Mouse (Mus musculus) gonadal fat pad, adult 2 months (tissue): ENCODE measurements around the gene Ccnk. TPM values are rescaled to one million over a fixed set of nuclear protein-coding genes. Genes with fewer than 3 reads are reported as not detected.

Source experiments
- DNase-seq: peaks from one replicate; pipeline ENCODE4 v3.0.0-alpha.2; 2012; ENCODE audit warnings: low read depth
- polyA plus RNA-seq: library from polyadenylated mRNA; depleted of rRNA; stranded (reverse); fragments of >200 nt; gene quantifications from 2 replicates; pipeline ENCODE4 v1.2.3, GENCODE M21; 2012

The Ccnk gene
- polyA plus RNA-seq, 1 experiment: 11.0 TPM

GRCm38 (mm10) chr12:108221712-108222111 lies 42.3 kb downstream of the Ccnk start:
- no peak for DNase-seq

GRCm38 (mm10) chr12:108223357-108223756 lies 44.0 kb downstream of the Ccnk start:
- DNase-seq: no peak

- DNase-seq: no peak
Measured at GRCm38 (mm10) chr12:108225781-108226180, 46.4 kb downstream of the Ccnk start.

DNA sequence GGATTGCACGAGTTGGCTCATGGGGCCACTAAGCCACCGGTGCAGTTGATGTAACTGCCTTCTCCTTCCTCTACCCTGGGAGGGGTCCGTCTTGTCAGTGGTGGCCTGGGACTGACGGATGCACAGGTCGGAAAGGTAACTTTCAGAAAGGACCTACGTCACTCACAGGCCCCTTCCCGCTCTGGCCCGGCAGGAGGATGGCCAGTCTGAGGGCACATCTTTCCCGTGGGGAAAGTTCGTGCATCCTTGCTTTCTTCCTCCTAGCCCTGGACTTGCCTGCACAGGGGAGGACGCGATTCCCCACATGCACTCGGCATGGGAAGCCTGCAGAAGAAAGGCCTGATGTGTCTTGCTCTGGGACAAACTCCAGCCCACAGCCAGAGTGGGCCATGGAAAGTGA lies 46.8 kb downstream of the Ccnk start:
- no peak for DNase-seq

DNA sequence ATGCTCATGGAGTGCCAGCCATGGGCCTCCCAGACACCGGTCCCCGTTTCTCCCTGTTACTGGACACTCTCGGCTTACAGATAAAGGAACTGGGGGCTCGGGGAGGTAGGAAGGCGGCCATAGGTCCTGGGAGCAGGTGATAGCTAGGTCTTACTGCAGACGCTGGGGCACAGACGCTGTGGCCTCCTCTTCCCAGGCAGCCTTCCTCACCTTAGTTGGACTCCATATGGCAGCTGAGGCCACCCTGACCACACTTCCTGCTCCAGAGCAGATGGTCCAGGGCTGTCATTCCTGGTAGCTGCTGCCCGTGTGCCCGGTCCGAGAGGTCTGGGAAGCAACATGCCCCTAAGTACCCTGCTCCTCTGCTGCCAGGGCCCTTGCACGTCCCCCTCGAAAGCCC lies 47.6 kb downstream of the Ccnk start:
- no peak for DNase-seq

GRCm38 (mm10) chr12:108227527-108227926 lies 48.1 kb downstream of the Ccnk start:
- DNase-seq: no peak

GRCm38 (mm10) chr12:108230077-108230476 lies 50.7 kb downstream of the Ccnk start:
- no peak for DNase-seq

- no peak for DNase-seq
Measured at GRCm38 (mm10) chr12:108230821-108231794, 51.7 kb downstream of the Ccnk start.

- DNase-seq: no peak
Measured at GRCm38 (mm10) chr12:108231901-108232300, 52.5 kb downstream of the Ccnk start.

GRCm38 (mm10) chr12:108233736-108234135 lies 54.4 kb downstream of the Ccnk start:
- DNase-seq: no peak

DNA sequence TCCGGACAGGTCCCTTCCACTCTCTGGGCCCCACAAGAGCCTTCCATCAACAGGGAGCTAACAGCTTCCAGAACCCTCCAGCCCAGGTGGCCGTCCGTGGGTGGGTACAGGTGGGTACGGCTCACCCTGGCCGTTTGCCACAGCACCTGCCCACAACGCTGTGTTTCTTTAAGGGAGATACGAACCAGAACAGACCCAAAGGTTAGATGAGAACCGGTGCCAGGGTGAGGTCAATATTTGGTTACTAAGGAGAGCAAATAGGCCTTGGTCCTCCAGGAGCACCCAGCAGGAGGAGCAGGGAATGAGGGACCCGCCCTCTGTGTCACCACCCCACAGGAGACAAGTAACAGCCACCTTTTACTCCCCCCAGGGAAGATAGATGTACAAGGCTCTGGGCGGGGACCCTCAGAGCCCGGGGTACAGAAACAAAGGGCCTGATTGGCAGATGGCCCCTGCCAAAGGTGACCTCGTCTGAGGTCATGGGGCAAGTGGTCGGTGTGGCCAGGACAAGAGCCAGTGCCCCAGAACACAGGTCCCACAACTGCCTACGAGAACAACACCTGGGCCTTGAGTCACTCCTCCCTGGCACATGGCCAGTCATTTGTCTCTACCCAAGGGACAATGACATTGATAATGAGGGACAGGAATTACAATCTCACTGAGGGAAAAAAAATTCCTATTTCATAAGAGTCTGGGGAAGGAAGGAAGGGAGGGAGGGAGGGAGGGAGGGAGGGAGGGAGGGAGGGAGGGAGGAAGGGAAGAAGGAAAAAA lies 55.6 kb downstream of the Ccnk start:
- no peak for DNase-seq

GRCm38 (mm10) chr12:108235976-108236555 lies 56.7 kb downstream of the Ccnk start:
- DNase-seq: no peak

- DNase-seq: no peak
Measured at GRCm38 (mm10) chr12:108237300-108238006, 58.1 kb downstream of the Ccnk start.

DNA sequence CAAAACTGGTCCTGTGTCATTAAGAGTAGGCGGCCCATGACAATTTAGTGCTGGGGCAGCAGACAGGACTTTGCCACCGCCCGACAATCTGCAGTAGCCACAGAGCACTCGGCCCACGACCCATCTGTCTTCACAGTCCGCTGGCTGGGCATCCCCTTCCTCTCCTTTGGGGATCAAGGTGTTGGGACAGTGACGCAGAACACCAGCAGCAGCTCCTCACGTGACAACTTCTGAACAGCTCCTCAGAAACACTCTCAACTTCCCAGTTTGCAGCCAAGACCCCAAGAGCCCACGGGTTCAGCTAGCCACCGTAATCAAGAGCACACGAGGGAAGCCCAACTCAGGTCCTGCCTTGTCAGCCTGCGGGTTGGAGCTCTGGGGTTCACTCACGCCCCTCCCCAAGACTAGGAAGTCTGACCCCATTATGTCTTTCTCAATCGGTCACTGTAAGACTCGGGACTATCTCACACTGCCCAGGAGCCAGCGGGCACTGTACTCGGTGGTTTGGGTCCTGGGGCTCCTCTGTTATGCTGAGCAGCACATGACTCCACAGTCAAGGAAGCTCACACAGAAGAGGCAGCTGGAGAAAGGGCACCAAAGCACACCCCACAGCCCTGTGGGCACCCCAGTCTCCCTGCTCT lies 59.1 kb downstream of the Ccnk start:
- no peak for DNase-seq

DNA sequence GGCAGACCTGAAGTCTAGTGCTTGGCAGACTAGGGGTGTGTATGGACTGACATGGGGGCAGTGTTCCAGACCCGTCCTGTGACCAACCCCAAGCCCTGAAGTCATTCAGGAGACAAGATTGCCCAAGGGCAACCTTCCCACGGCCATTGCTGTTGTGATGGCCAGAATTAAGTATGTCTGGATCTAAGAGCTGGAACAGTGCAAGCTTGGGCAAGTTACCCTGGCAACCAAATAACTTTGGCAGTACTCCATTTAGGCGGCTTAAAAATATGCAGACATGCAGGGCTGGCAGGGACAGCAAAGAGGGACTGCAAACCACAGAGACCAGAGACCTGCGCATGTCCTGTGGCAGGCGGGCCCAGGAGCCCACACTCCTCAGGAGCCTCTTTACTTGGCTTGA lies 60.1 kb downstream of the Ccnk start:
- DNase-seq: no peak

DNA sequence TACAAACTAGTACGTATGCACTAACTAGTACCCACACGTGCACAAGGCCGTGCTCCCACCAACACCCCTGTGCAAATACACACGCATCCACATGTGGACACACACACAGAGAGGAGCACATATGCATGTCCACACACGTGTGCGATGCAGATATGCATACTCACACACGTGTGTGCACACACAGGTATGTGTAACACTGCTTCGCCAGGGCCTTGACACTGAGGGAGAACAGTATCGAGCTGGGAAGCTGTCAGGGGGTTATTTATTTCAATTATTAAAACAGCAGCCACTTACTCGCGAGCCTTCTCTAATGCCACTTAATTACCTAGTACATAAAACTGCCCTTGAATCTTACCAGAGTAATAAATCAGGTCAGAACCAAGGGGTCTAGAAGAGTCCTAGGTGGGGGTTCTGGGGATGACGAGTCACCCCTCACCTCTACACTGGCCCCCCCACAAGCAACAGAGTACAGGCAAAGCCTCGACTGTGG lies 61.1 kb downstream of the Ccnk start:
- DNase-seq: no peak

DNA sequence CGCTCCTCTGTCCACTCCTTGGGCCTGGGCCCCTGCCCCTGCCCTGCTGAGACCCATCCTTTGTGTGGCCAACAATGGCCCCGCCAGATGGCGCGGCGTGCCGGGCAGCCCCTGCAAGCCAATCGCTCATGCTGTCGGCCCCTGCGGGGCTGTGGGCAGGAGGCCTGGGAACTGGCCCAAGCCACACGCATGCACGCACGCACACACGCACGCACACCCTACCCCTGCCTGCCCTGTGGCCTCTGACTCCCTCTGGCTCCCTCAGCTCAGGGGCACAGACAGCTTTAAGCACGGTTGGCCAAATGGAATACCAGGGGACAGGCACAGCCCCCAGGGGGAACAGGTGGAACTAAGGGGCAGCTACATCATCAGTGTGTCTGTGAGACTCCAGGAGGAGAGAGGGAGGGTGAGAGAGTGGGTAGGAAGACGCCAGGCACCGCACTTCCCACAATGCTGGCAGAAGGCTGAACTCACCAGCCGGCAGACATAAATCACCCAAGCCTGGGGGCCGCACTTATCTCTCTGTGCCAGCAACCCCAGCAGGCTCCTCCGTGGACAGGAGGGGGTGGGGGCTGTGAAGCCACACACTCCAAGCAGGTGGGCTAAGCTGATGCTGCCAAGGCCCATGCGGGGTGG lies 61.7 kb downstream of the Ccnk start:
- DNase-seq: no peak

DNA sequence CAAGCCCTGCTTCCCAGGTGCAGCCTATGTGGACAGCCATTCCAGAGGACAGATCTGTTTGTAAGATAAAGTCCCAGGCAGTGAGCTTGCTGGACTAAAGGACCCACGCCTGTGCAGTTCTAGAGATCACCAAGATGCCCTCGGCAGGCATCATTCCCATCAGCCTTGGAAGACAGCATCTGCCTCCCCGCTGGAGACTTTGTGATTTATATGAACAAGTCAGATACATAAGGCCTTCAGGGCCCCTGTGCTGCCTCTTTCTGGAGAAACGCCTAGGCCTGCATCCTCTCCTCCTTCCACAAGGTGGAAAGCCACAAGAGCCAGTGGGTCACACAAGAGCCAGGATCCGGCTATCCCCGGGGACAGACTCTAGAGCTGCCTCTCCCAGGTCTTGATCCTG lies 62.2 kb downstream of the Ccnk start:
- DNase-seq: no peak

GRCm38 (mm10) chr12:108242243-108242745 lies 62.9 kb downstream of the Ccnk start:
- DNase-seq: no peak

DNA sequence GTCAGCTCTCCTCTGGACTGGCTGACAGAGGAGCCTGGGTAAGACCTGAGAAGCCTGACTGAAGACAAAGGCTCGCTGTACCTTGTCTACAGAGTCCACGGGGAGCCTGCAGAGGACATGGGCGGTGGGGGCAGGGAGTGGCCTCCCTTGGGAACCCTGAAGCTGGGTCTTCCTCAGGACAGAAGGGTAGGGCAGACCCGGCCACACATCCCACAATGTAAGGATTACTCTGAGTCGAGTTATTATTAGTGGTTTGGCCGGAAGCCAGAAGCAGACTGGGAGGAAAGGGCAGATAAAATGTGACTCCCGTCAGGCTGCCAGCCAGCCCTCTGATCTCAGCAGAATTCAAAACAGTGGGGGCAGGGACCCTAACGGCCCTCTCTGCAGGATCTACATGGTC lies 65.4 kb downstream of the Ccnk start:
- DNase-seq: no peak
